Mouse (Mus musculus) CH12.LX (cell line): Measurements from ENCODE around the gene Immt. TPM values are rescaled to one million over a fixed set of nuclear protein-coding genes. Genes with fewer than 3 reads are reported as not detected.

Experiments used
- DNase-seq: peaks from one replicate; pipeline ENCODE4 v3.0.0-alpha.2; 2013; ENCODE audit errors: extremely low read depth
- H3K27ac ChIP-seq: 2 replicates; pipeline ENCODE4 v1.5.1; 2012; ENCODE audit warnings: low read depth, mild to moderate bottlenecking, control low read depth, moderate library complexity; ENCODE audit not compliant: insufficient read depth
- H3K27me3 ChIP-seq: replicated peaks from 2 replicates; pipeline ENCODE3; 2012; ENCODE audit warnings: inconsistent platforms
- H3K36me3 ChIP-seq, 2 experiments: replicated peaks in 1 of 2; 2 replicates each; pipeline versions ENCODE3 to v1.6.1; 2012; ENCODE audit warnings: inconsistent platforms in 1 of 2, low read length in 1 of 2, mild to moderate bottlenecking in 1 of 2, mixed read lengths in 1 of 2, moderate library complexity in 1 of 2; ENCODE audit not compliant: control insufficient read depth in 1 of 2, insufficient read depth in 1 of 2
- H3K4me1 ChIP-seq, 2 experiments: 2 replicates each; pipeline ENCODE4 v1.6.1; 2012; ENCODE audit warnings: inconsistent platforms in 1 of 2, moderate library complexity in 1 of 2; ENCODE audit not compliant: insufficient read depth in 2 of 2, control insufficient read depth in 1 of 2
- H3K4me2 ChIP-seq: 2 replicates; pipeline ENCODE4 v1.6.1; 2012; ENCODE audit warnings: low read depth, mild to moderate bottlenecking, control low read depth; ENCODE audit not compliant: poor library complexity, insufficient read depth, severe bottlenecking
- H3K4me3 ChIP-seq, 3 experiments: fragments of 150-350 bp in 1 of 3; sonication (generic) in 1 of 3; replicated peaks in 1 of 3; 2 replicates each; pipeline versions ENCODE3 to v1.5.1; 2011 to 2012; ENCODE audit warnings: low read depth in 2 of 3, low read length in 2 of 3, mild to moderate bottlenecking in 2 of 3, moderate library complexity in 2 of 3, control low read depth in 1 of 3, improper control_type of control experiment in 1 of 3, inconsistent platforms in 1 of 3, mixed read lengths in 1 of 3; ENCODE audit not compliant: poor library complexity in 1 of 3
- H3K79me2 ChIP-seq: replicated peaks from 2 replicates; pipeline ENCODE4 v1.6.1; 2012; ENCODE audit warnings: mild to moderate bottlenecking, moderate library complexity; ENCODE audit not compliant: control insufficient read depth, poor library complexity, insufficient read depth, severe bottlenecking; ENCODE audit errors: extremely low read depth
- H3K9ac ChIP-seq: 2 replicates; pipeline ENCODE4 v1.6.1; 2012; ENCODE audit warnings: low read depth, mild to moderate bottlenecking, control low read depth, moderate library complexity; ENCODE audit not compliant: insufficient read depth
- H3K9me3 ChIP-seq: replicated peaks from 2 replicates; pipeline ENCODE3; 2012; ENCODE audit warnings: low read length, inconsistent platforms, mixed read lengths
- BHLHE40 ChIP-seq: IDR thresholded peaks from 2 replicates; pipeline ENCODE4 v1.6.1; 2011; ENCODE audit warnings: mild to moderate bottlenecking, low read depth, low read length, improper control_type of control experiment
- ELF1 ChIP-seq: IDR thresholded peaks from 2 replicates; pipeline ENCODE4 v1.6.1; 2014; ENCODE audit warnings: low read depth, mild to moderate bottlenecking, inconsistent platforms, low read length, improper control_type of control experiment
- EP300 ChIP-seq: IDR thresholded peaks from 2 replicates; pipeline ENCODE4 v1.6.1; 2011; ENCODE audit warnings: low read length, improper control_type of control experiment
- ETS1 ChIP-seq: conservative IDR thresholded peaks from 2 replicates; pipeline ENCODE4 v1.6.1; 2012; ENCODE audit warnings: low read depth, mild to moderate bottlenecking, inconsistent platforms, low read length, improper control_type of control experiment, moderate library complexity
- GABPA ChIP-seq: IDR thresholded peaks from 2 replicates; pipeline ENCODE4 v1.6.1; 2012; ENCODE audit warnings: low read depth, low read length, improper control_type of control experiment, inconsistent platforms; ENCODE audit not compliant: insufficient replicate concordance
- IRF4 ChIP-seq: IDR thresholded peaks from 2 replicates; pipeline ENCODE4 v1.6.1; 2014; ENCODE audit warnings: low read depth, mild to moderate bottlenecking, inconsistent platforms, low read length, improper control_type of control experiment
- MAX ChIP-seq: IDR thresholded peaks from 2 replicates; pipeline ENCODE4 v1.6.1; 2011; ENCODE audit warnings: low read length, improper control_type of control experiment
- MEF2A ChIP-seq: IDR thresholded peaks from 2 replicates; pipeline ENCODE4 v1.6.1; 2014; ENCODE audit warnings: low read depth, mild to moderate bottlenecking, inconsistent platforms, low read length, improper control_type of control experiment, borderline replicate concordance
- MXI1 ChIP-seq: IDR thresholded peaks from 2 replicates; pipeline ENCODE4 v1.6.1; 2011; ENCODE audit warnings: mild to moderate bottlenecking, low read depth, low read length, improper control_type of control experiment
- RAD21 ChIP-seq: IDR thresholded peaks from 2 replicates; pipeline ENCODE4 v1.6.1; 2011; ENCODE audit warnings: low read depth, mild to moderate bottlenecking, low read length, improper control_type of control experiment, moderate library complexity
- TBP ChIP-seq: conservative IDR thresholded peaks from 2 replicates; pipeline ENCODE4 v1.6.1; 2011; ENCODE audit warnings: low read depth, low read length, improper control_type of control experiment
- dilution Hi-C: fragments of 300-500 bp; cut with MboI; formaldehyde crosslinking; loops from 2 replicates; pipeline ENCODE4 v1.14.3; 2020; ENCODE audit warnings: low sequenced_read_pairs; ENCODE audit not compliant: extremely low pct_unique_long_range_greater_than_20kb, extremely low pct_ligation_motif_present
- in situ Hi-C: fragments of 300-500 bp; cut with MboI; formaldehyde crosslinking; loops from 3 replicates; pipeline ENCODE4 v1.14.3; 2019; ENCODE audit warnings: low sequenced_read_pairs, low pct_ligation_motif_present, low pct_unique_long_range_greater_than_20kb, mixed read lengths
- polyA plus RNA-seq: library from polyadenylated mRNA; unstranded; fragments of >175 nt; gene quantifications from 2 replicates; pipeline ENCODE4 v1.2.1, GENCODE M21; 2012; ENCODE audit warnings: low read depth; ENCODE audit not compliant: insufficient read length
- total RNA-seq, 2 experiments: library from RNA; depleted of rRNA; stranded (reverse); fragments of 300-350 nt in 1 of 2; fragments of >200 nt in 1 of 2; gene quantifications; 2 replicates each; pipeline ENCODE4 v1.2.3; 2012 to 2014

Immt gene
- total and polyA plus RNA-seq, 3 experiments, result 97.5 to 161 (median 156) TPM

GRCm38 (mm10) chr6:71783165-71783564 is 48.0 kb upstream of the Immt start:
- peaks cover 4% of the 10 kb centered on the region for H3K9me3 ChIP-seq
- no peak overlapping the region for H3K4me2 ChIP-seq
- H3K27ac ChIP-seq, result no peak overlapping the region
- in situ Hi-C loops (no loop called here), dilution Hi-C loops (no loop called here)
- H3K9ac ChIP-seq, result no peak overlapping the region
- no peaks in the 10 kb centered on the region for H3K79me2 ChIP-seq
- TF ChIP-seq MXI1, result no peak
- no peak for TF ChIP-seq EP300
- TF ChIP-seq IRF4, result no peak
- H3K4me3 ChIP-seq, result no peak overlapping the region
- no peak for DNase-seq
- no peaks in the 10 kb centered on the region for H3K36me3 ChIP-seq
- peaks cover 10% of the 10 kb centered on the region for H3K27me3 ChIP-seq
- H3K4me1 ChIP-seq, result peaks cover 2 to 3% of the 10 kb centered on the region in 2 experiments; a peak in 3 of 4 replicates

DNA sequence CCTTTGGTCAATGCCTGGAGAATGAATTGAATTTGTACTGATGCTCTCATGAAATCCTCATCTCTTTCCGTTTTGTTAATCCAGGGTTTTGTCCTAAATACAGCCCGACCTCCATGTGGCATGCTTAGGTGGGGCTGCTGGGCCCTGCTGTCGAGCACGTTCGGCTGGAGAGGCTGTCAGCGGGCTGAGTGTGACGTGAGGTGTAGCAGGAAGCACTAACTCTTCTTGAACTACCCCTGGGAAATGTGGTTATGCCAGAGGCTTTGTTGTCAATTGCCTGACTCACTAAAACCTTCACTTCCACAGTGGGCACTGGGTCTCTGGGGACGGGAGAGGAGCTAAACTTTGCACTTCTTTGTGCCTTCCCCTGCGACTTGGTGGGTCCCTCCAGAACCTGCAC is 42.8 kb upstream of the Immt start:
- Histone ChIP-seq H3K4me2 (peak overlapping the region; percentile 30; the same call in 1 of the 2 replicates), H3K36me3 (no peaks in the 10 kb centered on the region), H3K79me2 (no peaks in the 10 kb centered on the region), H3K9me3 (peaks cover 4% of the 10 kb centered on the region), H3K9ac (no peak overlapping the region), H3K27ac (no peak overlapping the region), H3K4me3 (no peak overlapping the region), H3K27me3 (peaks cover 10% of the 10 kb centered on the region), H3K4me1 (peaks cover 8 to 13% of the 10 kb centered on the region in 2 experiments)
- DNase-seq, result peak; percentile 66
- TF ChIP-seq TBP (no peak), RAD21 (no peak), MAX (no peak), BHLHE40 (peak; percentile 78), MEF2A (0 out of 2 replicates have a peak, but pooled peaks have one; percentile 12), GABPA (no peak), MXI1 (peak; percentile 9; the same call in 1 of the 2 replicates), ETS1 (peak; percentile 42), ELF1 (no peak), IRF4 (no peak)
- dilution Hi-C loops (no loop called here), in situ Hi-C loops (no loop called here)

GRCm38 (mm10) chr6:71791771-71792170 is 39.4 kb upstream of the Immt start:
- Histone ChIP-seq H3K36me3 (no peaks in the 10 kb centered on the region), H3K79me2 (no peaks in the 10 kb centered on the region), H3K27ac (no peak overlapping the region), H3K4me3 (no peak overlapping the region), H3K4me2 (no peak overlapping the region), H3K9ac (no peak overlapping the region), H3K4me1 (peaks cover 8 to 13% of the 10 kb centered on the region in 2 experiments), H3K9me3 (no peaks in the 10 kb centered on the region), H3K27me3 (peaks cover 6% of the 10 kb centered on the region)
- no peak for TF ChIP-seq RAD21
- dilution Hi-C loops, result no loop called here
- no peak for DNase-seq
- in situ Hi-C loops, result no loop called here
